16 mouse cellular contexts compared by ENCODE assay signal in the genomic region with DNA sequence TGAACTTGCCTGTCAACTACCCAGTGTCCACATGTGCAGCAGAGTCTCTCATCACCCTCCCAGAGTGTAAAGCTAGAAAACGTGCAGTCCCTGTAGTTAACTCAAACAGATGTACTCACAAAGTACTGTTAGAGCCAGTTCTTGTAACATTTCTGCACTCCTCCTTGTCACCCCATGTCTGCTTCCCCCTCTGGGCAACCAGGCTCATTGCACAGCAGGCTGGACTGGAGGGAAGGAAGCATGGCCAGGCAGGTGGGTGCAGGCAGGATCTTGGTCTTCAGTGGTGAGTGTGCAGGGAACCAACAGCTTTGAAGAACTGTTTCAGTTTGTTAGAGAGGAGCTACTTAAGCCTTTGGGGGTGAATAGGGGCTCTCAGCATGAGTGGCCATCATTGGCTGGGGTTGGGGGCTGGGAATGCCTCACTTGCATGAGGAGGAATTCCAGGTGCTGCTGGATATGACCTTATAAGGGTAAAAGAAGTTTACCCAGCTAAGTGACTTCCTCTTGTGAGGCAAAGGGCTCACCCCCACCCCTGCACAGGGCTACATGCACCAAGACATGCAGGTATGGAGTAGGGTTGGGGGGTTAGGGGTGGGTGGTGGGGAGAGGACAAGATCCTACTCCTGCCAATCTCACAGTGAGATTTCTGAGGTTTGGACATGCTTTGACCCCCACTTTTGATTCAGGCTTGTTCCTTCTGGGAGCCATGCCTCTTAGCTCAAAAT. TPM values are rescaled to one million over a fixed set of nuclear protein-coding genes. Genes with fewer than 3 reads are reported as not detected.
A peak's percentile ranks its signal among the peaks of the same experiment; 100 is the strongest.
DNase-seq lines count a peak whose midpoint lies in the region; ATAC-seq lines count a peak whose summit lies in the region.
"Had no signal": no experiment of that assay in that cellular context is flagged by ENCODE, and none has a peak within 500 bp of the region (broad histone marks: within the 10 kb centered on the region; RNA-seq: fewer than 3 reads in every experiment).

No protein-coding gene starts in this region.

- no peaks in the 10 kb centered on the region for H3K36me3 ChIP-seq in liver, embryonic 16.5 days (ENCODE audit: control insufficient read depth, insufficient read depth)
- H3K36me3 ChIP-seq: embryonic facial prominence, embryonic 10.5 days; forebrain, embryonic 10.5 days; hindbrain, embryonic 10.5 days; midbrain, embryonic 12.5 days; neural tube, embryonic 13.5 days; stomach, embryonic 15.5 days had no signal

- H3K9ac ChIP-seq in liver, embryonic 16.5 days (ENCODE audit: low read depth, low read length): no peak overlapping the region
- H3K9ac ChIP-seq: midbrain, embryonic 12.5 days; neural tube, embryonic 13.5 days; stomach, embryonic 15.5 days had no signal

- 7% methylated on average over 1 of the region's 1 CpGs for WGBS in liver, embryonic 16.5 days (ENCODE audit: insufficient replicate concordance)

- H3K9me3 ChIP-seq in liver, embryonic 16.5 days (replicated peaks; ENCODE audit: control insufficient read depth, low read length): no peaks in the 10 kb centered on the region
- H3K9me3 ChIP-seq: embryonic facial prominence, embryonic 10.5 days; forebrain, embryonic 10.5 days; hindbrain, embryonic 10.5 days; midbrain, embryonic 12.5 days; neural tube, embryonic 13.5 days; stomach, embryonic 15.5 days had no signal

- no peaks in the 10 kb centered on the region for H3K27me3 ChIP-seq in liver, embryonic 16.5 days (ENCODE audit: control insufficient read depth, insufficient read depth, low read depth, low read length)
- H3K27me3 ChIP-seq: midbrain, embryonic 12.5 days; neural tube, embryonic 13.5 days; stomach, embryonic 15.5 days had no signal

- no peak overlapping the region for H3K4me2 ChIP-seq in liver, embryonic 16.5 days (ENCODE audit: low read depth, low read length)
- H3K4me2 ChIP-seq: midbrain, embryonic 12.5 days; neural tube, embryonic 13.5 days; stomach, embryonic 15.5 days had no signal

- no peak overlapping the region for H3K4me3 ChIP-seq in liver, embryonic 16.5 days (ENCODE audit: low read depth, low read length)
- H3K4me3 ChIP-seq: embryonic facial prominence, embryonic 10.5 days; forebrain, embryonic 10.5 days; hindbrain, embryonic 10.5 days; midbrain, embryonic 12.5 days; neural tube, embryonic 13.5 days; stomach, embryonic 15.5 days had no signal

- H3K4me1 ChIP-seq in liver, embryonic 16.5 days (ENCODE audit: control insufficient read depth, low read depth, low read length): no peaks in the 10 kb centered on the region
- H3K4me1 ChIP-seq: embryonic facial prominence, embryonic 10.5 days; forebrain, embryonic 10.5 days; hindbrain, embryonic 10.5 days; midbrain, embryonic 12.5 days; neural tube, embryonic 13.5 days; stomach, embryonic 15.5 days had no signal

- H3K27ac ChIP-seq in liver, embryonic 16.5 days (ENCODE audit: low read length): no peak overlapping the region
- H3K27ac ChIP-seq: embryonic facial prominence, embryonic 10.5 days; forebrain, embryonic 10.5 days; hindbrain, embryonic 10.5 days; midbrain, embryonic 12.5 days; neural tube, embryonic 13.5 days; stomach, embryonic 15.5 days had no signal

- ATAC-seq in liver, embryonic 16.5 days (ENCODE audit: low read depth): 0 out of 2 replicates have a peak, but pooled peaks have one; percentile 11

- DNase-seq in liver: no peak
- DNase-seq in CD4-positive helper T cell, adult 2 months (ENCODE audit: low read depth, low spot score): peak; percentile 63
- DNase-seq in induced T-regulatory cell, adult 2 months (ENCODE audit: low read depth): peak; percentile 78
- DNase-seq in thymus, adult 18-20 months: peak; percentile 23 to 40
- no peak for DNase-seq in urinary bladder, postnatal 25 days (ENCODE audit: low spot score)
- DNase-seq in layer of hippocampus, adult 9-11 months: no peak
- no peak for DNase-seq in adrenal gland, postnatal 36 days
- DNase-seq: adrenal gland, postnatal 14 days; cerebellum, adult 11-12 months had no signal

RNA-seq across cellular contexts. Expression of gene Cytip, which starts 31.7 kb away (rescaled TPM):
- 4.0 and 4.3 TPM in 2 replicates for polyA plus RNA-seq in liver, embryonic 16.5 days (2015; fragmentation: Nextera tagmentation; extraction: Ambion mirVana)
- total RNA-seq in adrenal gland, postnatal 36 days (2021): 10 to 100 TPM; 16.2 to 19.6 TPM

Comparison
In these comparisons a context has a peak if more than half of its experiments do, and no peak if none do; other contexts are left out.
1. DNase-seq: peak in CD4-positive helper T cell, adult 2 months (single experiment), induced T-regulatory cell, adult 2 months (single experiment) and thymus, adult 18-20 months (2 of 2); none in liver (single experiment), urinary bladder, postnatal 25 days (single experiment), layer of hippocampus, adult 9-11 months (single experiment) and adrenal gland, postnatal 36 days (0 of 2).